Mouse (Mus musculus) heart, embryonic 15.5 days (tissue): ENCODE results near the gene Fbxw15. TPM values are rescaled to one million over a fixed set of nuclear protein-coding genes. Genes with fewer than 3 reads are reported as not detected.
"Not testable (repeated sequence)": the region's sequence is repeated elsewhere in the genome, so short reads cannot be mapped to it uniquely, and the experiment has no call there.

Experiments
- ATAC-seq: fragments of 200-750 bp; cut with Nextera tagmentation; replicated peaks from 2 replicates; pipeline ENCODE4 v1.8.0; 2017; ENCODE audit warnings: low read depth, moderate TSS enrichment; ENCODE audit not compliant: insufficient number of reproducible peaks, insufficient read depth, low FRiP score
- H3K27ac ChIP-seq: fragments of 300-500 bp; sonication (generic); 2 replicates; pipeline ENCODE4 v1.5.1; 2015; ENCODE audit warnings: mild to moderate bottlenecking, inconsistent platforms
- H3K27me3 ChIP-seq: fragments of 300-500 bp; sonication (generic); 2 replicates; pipeline ENCODE4 v1.6.1; 2015; ENCODE audit warnings: inconsistent platforms
- H3K36me3 ChIP-seq: fragments of 300-500 bp; sonication (generic); 2 replicates; pipeline ENCODE4 v1.6.1; 2015; ENCODE audit warnings: mild to moderate bottlenecking, inconsistent platforms
- H3K4me1 ChIP-seq: fragments of 300-500 bp; sonication (generic); replicated peaks from 2 replicates; pipeline ENCODE4 v1.6.1; 2015; ENCODE audit warnings: inconsistent platforms
- H3K4me2 ChIP-seq: fragments of 300-500 bp; sonication (generic); 2 replicates; pipeline ENCODE4 v1.6.1; 2015; ENCODE audit warnings: inconsistent platforms, mild to moderate bottlenecking, moderate library complexity
- H3K4me3 ChIP-seq: fragments of 300-500 bp; sonication (generic); 2 replicates; pipeline ENCODE4 v1.5.1; 2015; ENCODE audit warnings: mild to moderate bottlenecking, inconsistent platforms
- H3K9ac ChIP-seq: fragments of 300-500 bp; sonication (generic); 2 replicates; pipeline ENCODE4 v1.6.1; 2015; ENCODE audit warnings: mild to moderate bottlenecking, inconsistent platforms
- H3K9me3 ChIP-seq: fragments of 300-500 bp; sonication (generic); replicated peaks from 2 replicates; pipeline ENCODE4 v1.6.1; 2016; ENCODE audit warnings: inconsistent platforms
- WGBS: fragments of 180-500 bp; shearing (Covaris S2); methylation state at CpG from one replicate; pipeline ENCODE4 v1.1.7; 2015; ENCODE audit warnings: mixed read lengths; 5-methylcytosine and 5-hydroxymethylcytosine counted together
- polyA plus RNA-seq: library from polyadenylated mRNA; unstranded; fragments of >200 nt; fragmentation: Nextera tagmentation; extraction: Ambion mirVana; gene quantifications from 2 replicates; pipeline ENCODE4 v1.2.1, GENCODE M21; 2015

Gene Fbxw15
- not detected in 2 replicates for polyA plus RNA-seq

DNA sequence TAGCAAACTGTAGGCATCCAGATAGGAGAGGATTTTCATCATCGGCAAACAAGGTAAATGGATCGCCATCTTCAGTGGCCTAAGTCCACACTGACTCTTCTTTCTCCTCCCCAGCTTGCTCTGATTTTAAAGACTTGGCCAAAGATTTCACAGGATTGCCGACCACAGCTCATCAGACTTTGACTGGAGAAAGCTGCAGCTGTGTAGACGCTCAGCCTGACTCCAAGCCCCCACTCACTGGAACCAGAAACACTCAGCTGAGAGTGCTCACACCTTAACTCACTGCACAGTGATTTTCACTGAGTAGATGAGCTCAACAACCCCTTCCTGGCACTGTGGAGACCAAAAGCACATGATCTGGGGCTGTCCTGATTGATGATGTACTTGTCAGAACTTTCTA is at the start of gene Fbxw15:
Gene Fbxw15 (minus strand): TSS at position 101 of the 400 bp plus-strand sequence.
- H3K36me3 ChIP-seq, H3K4me3 ChIP-seq, H3K4me1 ChIP-seq, H3K4me2 ChIP-seq, H3K27ac ChIP-seq, H3K9me3 ChIP-seq, H3K27me3 ChIP-seq, H3K9ac ChIP-seq, ATAC-seq: not testable (repeated sequence)
- 80% methylated on average over 4 of the region's 4 CpGs for WGBS

GRCm38 (mm10) chr9:109606837-109607236 is 38.8 kb upstream of the Fbxw15 start:
- H3K4me2 ChIP-seq, H3K27ac ChIP-seq, ATAC-seq, H3K9ac ChIP-seq, H3K4me3 ChIP-seq, H3K27me3 ChIP-seq, H3K9me3 ChIP-seq, H3K36me3 ChIP-seq, H3K4me1 ChIP-seq: not testable (repeated sequence)
- 35% methylated on average over 5 of the region's 5 CpGs for WGBS

- H3K4me3 ChIP-seq, ATAC-seq, H3K9me3 ChIP-seq, H3K9ac ChIP-seq, H3K27ac ChIP-seq, H3K4me1 ChIP-seq, H3K27me3 ChIP-seq, H3K36me3 ChIP-seq, H3K4me2 ChIP-seq: not testable (repeated sequence)
- WGBS, result 52% methylated on average over 2 of the region's 2 CpGs
Measured at GRCm38 (mm10) chr9:109602128-109602527, 34.1 kb upstream of the Fbxw15 start.

- ATAC-seq, result no peak
- H3K27me3 ChIP-seq, result no peaks in the 10 kb centered on the region
- no peaks in the 10 kb centered on the region for H3K36me3 ChIP-seq
- H3K4me2 ChIP-seq, result no peak overlapping the region
- H3K4me3 ChIP-seq, result no peak overlapping the region
- H3K27ac ChIP-seq, result no peak overlapping the region
- H3K9ac ChIP-seq, result no peak overlapping the region
- no peaks in the 10 kb centered on the region for H3K4me1 ChIP-seq
- no peaks in the 10 kb centered on the region for H3K9me3 ChIP-seq
Measured at GRCm38 (mm10) chr9:109597226-109597625, 29.2 kb upstream of the Fbxw15 start.

GRCm38 (mm10) chr9:109594866-109595265 is 26.8 kb upstream of the Fbxw15 start:
- 77% methylated on average over 2 of the region's 2 CpGs for WGBS
- ATAC-seq, result no peak
- H3K9me3 ChIP-seq, result no peaks in the 10 kb centered on the region
- no peaks in the 10 kb centered on the region for H3K27me3 ChIP-seq
- H3K4me1 ChIP-seq, result no peaks in the 10 kb centered on the region
- no peak overlapping the region for H3K27ac ChIP-seq
- no peak overlapping the region for H3K4me2 ChIP-seq
- H3K9ac ChIP-seq, result no peak overlapping the region
- H3K36me3 ChIP-seq, result no peaks in the 10 kb centered on the region
- no peak overlapping the region for H3K4me3 ChIP-seq

GRCm38 (mm10) chr9:109565546-109565945 is 2.5 kb downstream of the Fbxw15 start:
- no peak overlapping the region for H3K9ac ChIP-seq
- ATAC-seq, result no peak
- H3K27ac ChIP-seq, result no peak overlapping the region
- H3K27me3 ChIP-seq, result no peaks in the 10 kb centered on the region
- WGBS, result 66% methylated on average over 1 of the region's 1 CpGs
- no peaks in the 10 kb centered on the region for H3K9me3 ChIP-seq
- H3K36me3 ChIP-seq, result no peaks in the 10 kb centered on the region
- no peaks in the 10 kb centered on the region for H3K4me1 ChIP-seq
- no peak overlapping the region for H3K4me3 ChIP-seq
- no peak overlapping the region for H3K4me2 ChIP-seq

- not testable (repeated sequence) for H3K27ac ChIP-seq, H3K9me3 ChIP-seq, H3K4me2 ChIP-seq, H3K27me3 ChIP-seq, H3K36me3 ChIP-seq, H3K4me3 ChIP-seq, H3K9ac ChIP-seq, ATAC-seq, H3K4me1 ChIP-seq
Measured at GRCm38 (mm10) chr9:109562106-109562505, 6.0 kb downstream of the Fbxw15 start.

- Histone ChIP-seq H3K4me3 (no peak overlapping the region), H3K9ac (no peak overlapping the region), H3K4me2 (no peak overlapping the region), H3K27ac (no peak overlapping the region), H3K9me3 (no peaks in the 10 kb centered on the region), H3K4me1 (no peaks in the 10 kb centered on the region), H3K27me3 (no peaks in the 10 kb centered on the region), H3K36me3 (no peaks in the 10 kb centered on the region)
- no peak for ATAC-seq
- WGBS, result 60% methylated on average over 3 of the region's 3 CpGs
Measured at GRCm38 (mm10) chr9:109552483-109552882, 15.6 kb downstream of the Fbxw15 start.

GRCm38 (mm10) chr9:109549666-109550065 is 18.4 kb downstream of the Fbxw15 start:
- WGBS, result 50% methylated on average over 2 of the region's 2 CpGs
- not testable (repeated sequence) for H3K9ac ChIP-seq, H3K4me2 ChIP-seq, H3K27me3 ChIP-seq, H3K4me3 ChIP-seq, H3K27ac ChIP-seq, H3K36me3 ChIP-seq, H3K4me1 ChIP-seq, H3K9me3 ChIP-seq, ATAC-seq

GRCm38 (mm10) chr9:109523385-109524064 is 44.5 kb downstream of the Fbxw15 start:
- Histone ChIP-seq H3K36me3 (no peaks in the 10 kb centered on the region), H3K9me3 (no peaks in the 10 kb centered on the region), H3K4me3 (no peak overlapping the region), H3K4me2 (no peak overlapping the region), H3K4me1 (no peaks in the 10 kb centered on the region), H3K27ac (no peak overlapping the region), H3K9ac (no peak overlapping the region), H3K27me3 (no peaks in the 10 kb centered on the region)
- ATAC-seq, result no peak
- 73% methylated on average over 5 of the region's 5 CpGs for WGBS
